Mouse (Mus musculus) hindbrain, embryonic 10.5 days (tissue): ENCODE measurements around the gene Emc1. TPM values are rescaled to one million over a fixed set of nuclear protein-coding genes. Genes with fewer than 3 reads are reported as not detected.

Experiments used
- DNase-seq: peaks from one replicate; pipeline ENCODE4 v3.0.0-alpha.2; 2017; ENCODE audit warnings: low spot score
- H3K27ac ChIP-seq: fragments of 300-500 bp; sonication (generic); 2 replicates; pipeline ENCODE4 v1.5.1; 2016; ENCODE audit warnings: mild to moderate bottlenecking, moderate library complexity
- H3K27me3 ChIP-seq: fragments of 300-500 bp; sonication (generic); 2 replicates; pipeline ENCODE4 v1.6.1; 2016; ENCODE audit warnings: mild to moderate bottlenecking; ENCODE audit not compliant: poor library complexity, insufficient read depth, severe bottlenecking
- H3K36me3 ChIP-seq: fragments of 300-500 bp; sonication (generic); 2 replicates; pipeline ENCODE4 v1.6.1; 2016; ENCODE audit warnings: mild to moderate bottlenecking, moderate library complexity
- H3K4me1 ChIP-seq: fragments of 300-500 bp; sonication (generic); replicated peaks from 2 replicates; pipeline ENCODE4 v1.6.1; 2016; ENCODE audit warnings: mild to moderate bottlenecking
- H3K4me3 ChIP-seq: fragments of 300-500 bp; sonication (generic); 2 replicates; pipeline ENCODE4 v1.5.1; 2016; ENCODE audit warnings: mild to moderate bottlenecking, moderate library complexity
- H3K9me3 ChIP-seq: fragments of 300-500 bp; sonication (generic); 2 replicates; pipeline ENCODE4 v1.6.1; 2016; ENCODE audit warnings: mild to moderate bottlenecking, moderate library complexity
- WGBS: fragments of 180-500 bp; shearing (Covaris S2); methylation state at CpG from one replicate; pipeline ENCODE4 v1.1.7; 2016; 5-methylcytosine and 5-hydroxymethylcytosine counted together
- polyA plus RNA-seq: library from polyadenylated mRNA; unstranded; fragments of >200 nt; fragmentation: Nextera tagmentation; extraction: Ambion mirVana; gene quantifications from 2 replicates; pipeline ENCODE4 v1.2.1, GENCODE M21; 2016

Gene Emc1
- polyA plus RNA-seq, 1 experiment from 2014 or later: 38.3 TPM

DNA sequence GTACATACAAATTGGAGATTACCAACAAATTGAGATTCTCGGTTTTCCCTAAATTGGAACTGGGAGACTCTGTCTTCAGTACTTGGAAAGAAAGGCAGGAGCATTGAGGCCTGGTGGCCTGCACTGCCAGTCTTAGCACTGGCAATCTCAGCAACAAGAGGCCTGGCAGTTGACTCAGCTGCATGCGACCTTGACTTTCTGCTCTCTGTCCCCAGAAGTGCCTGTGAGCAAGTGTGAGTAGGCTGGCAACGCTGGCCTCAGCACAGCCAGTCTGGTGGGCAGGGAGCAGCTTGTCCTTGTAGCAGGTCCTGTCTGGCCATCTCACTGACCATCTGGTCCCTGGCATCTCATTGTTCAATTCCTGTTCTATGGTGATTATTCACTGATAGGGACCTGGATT is 59.0 kb downstream of the Emc1 start:
- H3K27me3 ChIP-seq: no peaks in the 10 kb centered on the region
- H3K36me3 ChIP-seq: peaks cover 100% of the 10 kb centered on the region
- H3K27ac ChIP-seq: no peak overlapping the region
- no peaks in the 10 kb centered on the region for H3K9me3 ChIP-seq
- H3K4me3 ChIP-seq: no peak overlapping the region
- WGBS: 94% methylated on average over 3 of the region's 3 CpGs
- no peak for DNase-seq
- no peaks in the 10 kb centered on the region for H3K4me1 ChIP-seq

DNA sequence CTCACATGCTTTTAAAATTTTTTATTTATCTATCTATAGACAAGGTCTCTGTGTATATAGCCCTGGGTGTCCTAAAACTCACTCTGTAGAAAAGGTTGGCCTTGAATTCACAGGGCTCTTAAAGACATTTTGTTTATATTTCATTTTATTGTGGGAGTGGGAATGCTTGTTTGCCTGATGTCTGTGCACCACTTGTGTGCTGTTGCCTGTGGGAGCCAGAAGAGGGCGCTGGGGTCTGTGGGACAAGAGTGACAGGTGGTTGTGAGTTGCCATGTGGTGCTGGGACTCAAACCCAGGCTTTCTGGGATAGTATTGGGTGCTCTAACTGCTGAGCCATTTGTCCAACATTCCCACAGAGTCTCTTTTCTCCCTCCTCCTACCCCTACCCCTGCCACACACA is 65.5 kb downstream of the Emc1 start:
- H3K4me3 ChIP-seq: no peak overlapping the region
- no peaks in the 10 kb centered on the region for H3K4me1 ChIP-seq
- no peak for DNase-seq
- WGBS: 76% methylated on average over 1 of the region's 1 CpGs
- peaks cover 4% of the 10 kb centered on the region; the same call in 1 of the 2 replicates for H3K9me3 ChIP-seq
- H3K27ac ChIP-seq: no peak overlapping the region
- H3K27me3 ChIP-seq: no peaks in the 10 kb centered on the region
- peaks cover 100% of the 10 kb centered on the region for H3K36me3 ChIP-seq

DNA sequence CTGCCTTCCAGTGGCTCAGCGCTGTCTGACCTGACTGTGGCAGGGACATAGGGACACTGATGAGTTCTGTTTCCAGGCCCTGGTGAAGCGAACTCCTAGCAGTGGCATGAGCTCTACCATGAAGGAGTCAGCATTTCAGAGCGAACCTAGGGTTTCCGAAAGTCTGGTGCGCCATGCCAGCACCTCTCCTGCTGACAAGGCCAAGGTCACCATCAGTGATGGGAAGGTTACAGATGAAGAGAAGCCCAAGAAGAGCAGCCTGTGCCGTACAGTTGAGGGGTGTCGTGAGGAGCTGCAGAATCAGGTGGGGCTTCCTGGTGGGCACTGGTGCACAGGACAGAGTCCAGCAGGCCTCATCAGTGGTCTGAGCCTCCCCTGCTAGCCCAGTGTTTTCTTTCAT is 69.2 kb downstream of the Emc1 start:
- Histone ChIP-seq H3K36me3 (peaks cover 100% of the 10 kb centered on the region), H3K27ac (no peak overlapping the region), H3K4me1 (no peaks in the 10 kb centered on the region), H3K9me3 (peaks cover 4% of the 10 kb centered on the region; the same call in 1 of the 2 replicates), H3K4me3 (no peak overlapping the region), H3K27me3 (no peaks in the 10 kb centered on the region)
- DNase-seq: no peak
- WGBS: 94% methylated on average over 7 of the region's 7 CpGs

DNA sequence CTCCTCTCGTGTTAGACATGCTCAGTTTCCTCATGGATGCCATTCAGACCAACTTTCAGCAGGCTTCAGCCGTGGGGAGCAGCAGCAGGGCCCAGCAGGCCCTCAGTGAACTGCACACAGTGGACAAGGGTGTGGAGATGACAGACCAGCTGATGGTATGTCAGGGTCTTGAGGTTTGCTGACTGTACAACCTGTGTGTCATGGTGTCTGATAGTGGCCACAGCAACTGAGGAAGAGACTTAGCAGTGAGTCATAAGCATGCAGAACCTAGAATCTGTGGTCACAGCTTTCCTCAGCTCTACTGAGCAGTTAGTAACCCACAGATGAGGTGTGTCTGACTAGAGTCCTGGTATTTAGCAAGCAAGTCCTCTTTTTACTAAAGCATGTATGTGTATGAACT is 70.0 kb downstream of the Emc1 start:
- Histone ChIP-seq H3K36me3 (peaks cover 100% of the 10 kb centered on the region), H3K27ac (no peak overlapping the region), H3K9me3 (no peaks in the 10 kb centered on the region), H3K4me3 (no peak overlapping the region), H3K4me1 (no peaks in the 10 kb centered on the region), H3K27me3 (no peaks in the 10 kb centered on the region)
- no peak for DNase-seq
- WGBS: 97% methylated on average over 2 of the region's 2 CpGs

DNA sequence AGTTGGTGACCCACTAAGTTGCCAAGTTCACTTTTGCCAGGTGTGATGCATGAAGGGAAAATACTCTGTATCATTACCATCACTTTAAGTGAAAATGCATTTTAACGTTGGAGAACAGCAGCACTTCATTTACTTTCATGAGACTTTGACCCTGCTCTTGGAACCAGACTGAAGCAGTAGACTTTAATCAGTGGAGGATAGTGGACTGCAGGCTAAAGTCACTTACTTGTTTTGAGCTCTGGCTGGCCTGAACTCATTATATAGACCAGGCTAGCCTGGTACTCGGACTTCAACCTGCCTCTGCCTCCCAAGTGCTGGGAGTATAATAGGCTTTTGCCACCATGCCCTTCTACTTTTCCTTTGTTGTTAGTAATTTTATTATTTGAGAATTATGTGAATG is 70.9 kb downstream of the Emc1 start:
- 79% methylated on average over 2 of the region's 2 CpGs for WGBS
- H3K36me3 ChIP-seq: peaks cover 100% of the 10 kb centered on the region

More for the DNA sequence above, 70.9 kb downstream of the Emc1 start:
- no peak overlapping the region for H3K4me3 ChIP-seq
- no peak for DNase-seq
- no peaks in the 10 kb centered on the region for H3K9me3 ChIP-seq
- no peaks in the 10 kb centered on the region for H3K4me1 ChIP-seq
- no peaks in the 10 kb centered on the region for H3K27me3 ChIP-seq
- H3K27ac ChIP-seq: no peak overlapping the region

Other genes starting within 250 kb of the Emc1 start
- gene Minos1, start 221.5 kb upstream of the Emc1 start, polyA plus RNA-seq: 377 and 428 TPM in 2 replicates
- 331 and 370 TPM in 2 replicates for gene Capzb, start 159.7 kb upstream of the Emc1 start, polyA plus RNA-seq
- 15.0 and 16.3 TPM in 2 replicates for gene Pqlc2, start 41.9 kb upstream of the Emc1 start, polyA plus RNA-seq
- 104 and 105 TPM in 2 replicates for gene Akr7a5, start 41.8 kb upstream of the Emc1 start, polyA plus RNA-seq
- 148 and 158 TPM in 2 replicates for gene Mrto4, start within 50 bp of the Emc1 start, polyA plus RNA-seq
- 60.7 and 64.3 TPM in 2 replicates for gene Ubr4, start within 50 bp of the Emc1 start, polyA plus RNA-seq
- gene Iffo2, start 178.0 kb downstream of the Emc1 start, polyA plus RNA-seq: 3.6 and 4.6 TPM in 2 replicates